Mouse (Mus musculus) heart, postnatal 0 days (tissue): ENCODE data around the gene Fau. TPM values are rescaled to one million over a fixed set of nuclear protein-coding genes. Genes with fewer than 3 reads are reported as not detected.

Experiments
- ATAC-seq: fragments of 200-750 bp; cut with Nextera tagmentation; 2 replicates; pipeline ENCODE4 v1.8.0; 2017; ENCODE audit warnings: low read depth, moderate number of reproducible peaks, moderate library complexity; ENCODE audit not compliant: insufficient read depth
- DNase-seq: peaks from one replicate; pipeline ENCODE4 v3.0.0-alpha.2; 2016; ENCODE audit warnings: low spot score
- H3K27ac ChIP-seq: fragments of 300-500 bp; sonication (generic); 2 replicates; pipeline ENCODE4 v1.5.1; 2014; ENCODE audit warnings: low read depth, mild to moderate bottlenecking
- H3K27me3 ChIP-seq: fragments of 300-500 bp; sonication (generic); 2 replicates; pipeline ENCODE4 v1.6.1; 2014; ENCODE audit warnings: low read length, mixed read lengths; ENCODE audit not compliant: control insufficient read depth, insufficient read depth
- H3K36me3 ChIP-seq: fragments of 300-500 bp; sonication (generic); replicated peaks from 2 replicates; pipeline ENCODE4 v1.6.1; 2014; ENCODE audit warnings: low read length, mixed read lengths; ENCODE audit not compliant: control insufficient read depth, insufficient read depth
- H3K4me1 ChIP-seq: fragments of 300-500 bp; sonication (generic); 2 replicates; pipeline ENCODE4 v1.6.1; 2014; ENCODE audit warnings: antibody characterized with exemption; ENCODE audit not compliant: control insufficient read depth, insufficient read depth
- H3K4me2 ChIP-seq: fragments of 300-500 bp; sonication (generic); 2 replicates; pipeline ENCODE4 v1.6.1; 2014; ENCODE audit warnings: low read depth, mild to moderate bottlenecking, low read length, moderate library complexity
- H3K4me3 ChIP-seq: fragments of 300-500 bp; sonication (generic); 2 replicates; pipeline ENCODE4 v1.5.1; 2014; ENCODE audit warnings: low read depth, low read length
- H3K9ac ChIP-seq: fragments of 300-500 bp; sonication (generic); replicated peaks from 2 replicates; pipeline ENCODE4 v1.6.1; 2014; ENCODE audit warnings: low read depth, low read length, mixed read lengths
- H3K9me3 ChIP-seq: fragments of 300-500 bp; sonication (generic); replicated peaks from 2 replicates; pipeline ENCODE4 v1.6.1; 2016; ENCODE audit warnings: low read length; ENCODE audit not compliant: control insufficient read depth
- CTCF ChIP-seq: IDR thresholded peaks from 2 replicates; pipeline ENCODE4 v1.5.1; 2016; ENCODE audit warnings: antibody characterized with exemption, control low read depth, low read depth
- EP300 ChIP-seq: IDR thresholded peaks from 2 replicates; pipeline ENCODE4 v1.6.1; 2016; ENCODE audit warnings: antibody characterized with exemption, low read depth
- WGBS: fragments of 180-500 bp; shearing (Covaris S2); extraction: QIAGEN DNeasy Blood & Tissue Kit; methylation state at CpG from one replicate; pipeline ENCODE4 v1.1.7; 2014; 5-methylcytosine and 5-hydroxymethylcytosine counted together
- microRNA-seq: library from miRNA; unstranded; fragments of <30 nt; microRNA quantifications from one replicate; pipeline ENCODE4, GENCODE M21; 2016
- polyA plus RNA-seq: library from polyadenylated mRNA; unstranded; fragments of >200 nt; fragmentation: Nextera tagmentation; extraction: Ambion mirVana; gene quantifications from 2 replicates; pipeline ENCODE4 v1.2.1, GENCODE M21; 2015
- total RNA-seq: library from RNA; depleted of rRNA; stranded (reverse); fragments of >200 nt; gene quantifications from 2 replicates; pipeline ENCODE4 v1.2.3, GENCODE M21; 2014; ENCODE audit warnings: low replicate concordance; rRNA removed

Gene Fau
- total and polyA plus RNA-seq, 2 experiments from 2014 or later = 484 to 833 TPM

DNA sequence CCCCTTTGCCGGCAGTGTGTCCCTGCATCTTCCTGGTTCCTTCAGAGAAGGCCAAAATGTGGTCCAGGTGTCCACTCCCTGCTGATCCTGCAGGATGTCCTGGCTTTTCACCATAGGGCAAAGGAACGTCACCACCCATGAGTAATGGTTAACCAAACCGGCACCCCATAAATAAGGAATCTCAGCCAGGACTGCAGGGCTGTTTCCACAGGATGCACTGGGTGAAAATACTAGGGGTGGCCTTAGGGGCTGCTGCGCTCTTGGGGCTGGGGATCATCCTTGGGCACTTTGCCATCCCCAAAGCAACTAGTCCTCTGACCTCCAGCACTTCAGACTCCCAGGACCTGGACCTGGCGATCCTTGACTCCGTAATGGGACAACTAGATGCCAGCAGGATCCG is 47.9 kb downstream of the Fau start, which contains the start of gene Naaladl1:
Gene Naaladl1, plus strand, starts transcription at position 197 of the 400 bp plus-strand sequence.
- no peak for TF ChIP-seq EP300
- no peak for TF ChIP-seq CTCF
- DNase-seq = no peak
- Histone ChIP-seq H3K4me1 (no peaks in the 10 kb centered on the region), H3K4me2 (no peak within 1 kb of the TSS), H3K27me3 (no peaks in the 10 kb centered on the region), H3K9me3 (no peaks in the 10 kb centered on the region), H3K4me3 (no peak within 1 kb of the TSS), H3K27ac (no peak within 1 kb of the TSS), H3K9ac (no peak within 1 kb of the TSS), H3K36me3 (no peaks in the 10 kb centered on the region)
- 84% methylated on average over 7 of the region's 7 CpGs for WGBS
- ATAC-seq = no peak

Small RNA genes lying within 50 kb of the gene (microRNA-seq; reads per million reads assigned to microRNA genes)
- 1.4 reads per million for gene Mir6988

Other genes with a start within 250 kb of the Fau start
- 29.1 and 53.8 TPM in 2 replicates for gene Frmd8, start 182.6 kb upstream of the Fau start, total RNA-seq
- gene Frmd8, start 182.6 kb upstream of the Fau start, polyA plus RNA-seq = 12.8 and 14.9 TPM in 2 replicates
- 3.1 and 4.8 TPM in 2 replicates for gene Slc25a45, start 180.0 kb upstream of the Fau start, total RNA-seq
- 2.8 and 2.9 TPM in 2 replicates for gene Slc25a45, start 180.0 kb upstream of the Fau start, polyA plus RNA-seq
- 0.81 and 3.3 TPM in 2 replicates for gene Tigd3, start 163.7 kb upstream of the Fau start, total RNA-seq
- 0.85 and 0.91 TPM in 2 replicates for gene Tigd3, start 163.7 kb upstream of the Fau start, polyA plus RNA-seq
- 57.8 and 91.8 TPM in 2 replicates for gene Dpf2, start 144.8 kb upstream of the Fau start, total RNA-seq
- gene Dpf2, start 144.8 kb upstream of the Fau start, polyA plus RNA-seq = 60.5 and 61.4 TPM in 2 replicates
- gene Cdc42ep2, start 133.0 kb upstream of the Fau start, total RNA-seq = 15.7 and 17.4 TPM in 2 replicates
- 8.8 and 9.5 TPM in 2 replicates for gene Cdc42ep2, start 133.0 kb upstream of the Fau start, polyA plus RNA-seq
- gene Pola2, start 93.6 kb upstream of the Fau start, total RNA-seq = 44.7 and 64.3 TPM in 2 replicates
- gene Pola2, start 93.6 kb upstream of the Fau start, polyA plus RNA-seq = 32.7 and 34.1 TPM in 2 replicates
- not detected in 2 replicates for gene Slc22a20, start 71.7 kb upstream of the Fau start, total RNA-seq
- gene Slc22a20, start 71.7 kb upstream of the Fau start, polyA plus RNA-seq = not detected in 2 replicates
- gene Capn1, start 41.9 kb upstream of the Fau start, total RNA-seq = 18.9 and 19.3 TPM in 2 replicates
- gene Capn1, start 41.9 kb upstream of the Fau start, polyA plus RNA-seq = 4.9 and 5.3 TPM in 2 replicates
- 12.0 and 16.0 TPM in 2 replicates for gene Syvn1, start 11.3 kb upstream of the Fau start, total RNA-seq
- 9.2 and 10.2 TPM in 2 replicates for gene Syvn1, start 11.3 kb upstream of the Fau start, polyA plus RNA-seq
- 18.7 and 37.1 TPM in 2 replicates for gene Mrpl49, start 59 bp upstream of the Fau start, total RNA-seq
- 49.7 and 53.5 TPM in 2 replicates for gene Mrpl49, start 59 bp upstream of the Fau start, polyA plus RNA-seq
- gene Znhit2, start 3.3 kb downstream of the Fau start, total RNA-seq = 46.7 and 58.4 TPM in 2 replicates
- gene Znhit2, start 3.3 kb downstream of the Fau start, polyA plus RNA-seq = 21.4 and 22.7 TPM in 2 replicates
- 13.1 and 14.4 TPM in 2 replicates for gene Tm7sf2, start 10.5 kb downstream of the Fau start, total RNA-seq
- gene Tm7sf2, start 10.5 kb downstream of the Fau start, polyA plus RNA-seq = 3.2 and 3.3 TPM in 2 replicates
- gene Vps51, start 19.4 kb downstream of the Fau start, total RNA-seq = 55.2 and 59.7 TPM in 2 replicates
- 32.5 and 35.8 TPM in 2 replicates for gene Vps51, start 19.4 kb downstream of the Fau start, polyA plus RNA-seq
- gene Tmem262, start 22.2 kb downstream of the Fau start, total RNA-seq = not detected in 2 replicates
- not detected in 2 replicates for gene Tmem262, start 22.2 kb downstream of the Fau start, polyA plus RNA-seq
- not detected in 2 replicates for gene Gm28374, start 24.4 kb downstream of the Fau start, total RNA-seq
- gene Gm28374, start 24.4 kb downstream of the Fau start, polyA plus RNA-seq = 0.72 and 0.99 TPM in 2 replicates
- gene Zfpl1, start 27.1 kb downstream of the Fau start, total RNA-seq = 50.8 and 55.5 TPM in 2 replicates
- 36.1 and 37.5 TPM in 2 replicates for gene Zfpl1, start 27.1 kb downstream of the Fau start, polyA plus RNA-seq
- gene Cdca5, start 27.1 kb downstream of the Fau start, total RNA-seq = 2.2 and 6.8 TPM in 2 replicates
- 5.7 and 6.4 TPM in 2 replicates for gene Cdca5, start 27.1 kb downstream of the Fau start, polyA plus RNA-seq
- not detected in 2 replicates for gene AC131692.1, start 36.6 kb downstream of the Fau start, total RNA-seq
- not detected in 2 replicates for gene AC131692.1, start 36.6 kb downstream of the Fau start, polyA plus RNA-seq
- gene Naaladl1, start 47.9 kb downstream of the Fau start, total RNA-seq = not detected in 2 replicates
- 0.07 TPM in 1 of 2 replicates, not detected in the other for gene Naaladl1, start 47.9 kb downstream of the Fau start, polyA plus RNA-seq
- gene Sac3d1, start 60.8 kb downstream of the Fau start, total RNA-seq = 46.5 and 48.8 TPM in 2 replicates
- 25.1 and 25.8 TPM in 2 replicates for gene Sac3d1, start 60.8 kb downstream of the Fau start, polyA plus RNA-seq
- 30.5 and 55.7 TPM in 2 replicates for gene Snx15, start 70.5 kb downstream of the Fau start, total RNA-seq
- gene Snx15, start 70.5 kb downstream of the Fau start, polyA plus RNA-seq = 17.5 and 18.5 TPM in 2 replicates
- 0.46 TPM in 1 of 2 replicates, not detected in the other for gene Batf2, start 83.1 kb downstream of the Fau start, total RNA-seq
- gene Batf2, start 83.1 kb downstream of the Fau start, polyA plus RNA-seq = 0.16 and 0.18 TPM in 2 replicates
- gene Arl2, start 83.7 kb downstream of the Fau start, total RNA-seq = 59.2 and 75.1 TPM in 2 replicates
- 96.6 and 105 TPM in 2 replicates for gene Arl2, start 83.7 kb downstream of the Fau start, polyA plus RNA-seq
- not detected in 2 replicates for gene Majin, start 126.5 kb downstream of the Fau start, total RNA-seq
- gene Majin, start 126.5 kb downstream of the Fau start, polyA plus RNA-seq = not detected in 2 replicates
- gene Gpha2, start 168.5 kb downstream of the Fau start, total RNA-seq = not detected in 2 replicates
- gene Gpha2, start 168.5 kb downstream of the Fau start, polyA plus RNA-seq = not detected in 2 replicates
- 20.6 and 40.3 TPM in 2 replicates for gene Ppp2r5b, start 178.0 kb downstream of the Fau start, total RNA-seq
- 18.3 and 18.6 TPM in 2 replicates for gene Ppp2r5b, start 178.0 kb downstream of the Fau start, polyA plus RNA-seq
- 18.9 and 24.5 TPM in 2 replicates for gene Atg2a, start 183.8 kb downstream of the Fau start, total RNA-seq
- 4.7 and 5.6 TPM in 2 replicates for gene Atg2a, start 183.8 kb downstream of the Fau start, polyA plus RNA-seq
- gene Ehd1, start 218.9 kb downstream of the Fau start, total RNA-seq = 127 and 200 TPM in 2 replicates
- 56.4 and 60.3 TPM in 2 replicates for gene Ehd1, start 218.9 kb downstream of the Fau start, polyA plus RNA-seq
- 4.8 and 9.5 TPM in 2 replicates for gene Cdc42bpg, start 248.6 kb downstream of the Fau start, total RNA-seq
- gene Cdc42bpg, start 248.6 kb downstream of the Fau start, polyA plus RNA-seq = 0.49 and 0.51 TPM in 2 replicates